Mouse (Mus musculus): ENCODE measurements around the gene Cox4i2.

Gene Cox4i2

DNA sequence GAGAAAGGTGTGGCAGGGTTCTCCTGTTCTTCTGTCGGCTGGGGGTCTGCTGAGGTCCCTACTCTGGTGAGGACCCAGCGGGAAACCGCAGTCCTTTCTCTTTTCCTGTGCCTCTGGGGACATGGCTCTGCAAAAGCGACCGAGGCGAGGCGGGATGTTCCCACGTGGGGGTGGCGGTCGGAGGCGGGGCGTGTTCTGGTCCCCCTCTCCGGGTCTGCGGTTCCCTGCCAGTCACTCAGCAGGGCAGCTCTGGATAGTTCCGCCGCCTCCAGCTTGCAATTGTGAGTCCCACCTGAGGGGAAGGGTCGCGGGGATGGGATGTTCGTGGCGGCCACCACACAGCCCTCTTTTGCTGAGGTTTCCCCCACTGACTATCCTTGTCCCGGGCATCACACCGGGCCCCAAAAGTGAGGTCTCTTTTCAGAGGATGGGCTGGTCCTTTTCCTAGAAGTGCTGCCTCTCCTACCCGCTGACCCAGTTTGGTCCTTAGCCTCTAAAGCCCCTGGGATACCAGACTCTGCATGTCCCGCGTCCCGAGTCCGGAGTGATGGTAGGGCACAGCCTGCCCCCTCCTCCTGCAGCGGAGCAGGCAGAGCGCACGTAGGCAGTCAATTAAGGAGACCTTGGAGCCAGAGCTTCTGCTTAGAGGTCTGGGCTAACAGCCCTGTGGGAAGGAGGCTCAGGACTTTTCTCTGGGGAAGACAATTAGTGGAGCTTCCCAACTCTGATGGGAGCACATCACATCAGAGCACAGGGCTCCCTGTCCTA, at the start of gene Cox4i2:
Gene Cox4i2, plus strand, starts transcription at position 230 of the 768 bp plus-strand sequence.
- peak; percentile 28 for DNase-seq (ENCODE audit: low read depth, low spot score)

- DNase-seq (ENCODE audit: low read depth, low spot score) = no peak
Measured at GRCm38 (mm10) chr2:152704256-152704605, 49.7 kb upstream of the Cox4i2 start.

- DNase-seq (ENCODE audit: low read depth, low spot score) = no peak
Measured at GRCm38 (mm10) chr2:152704811-152705370, 49.1 kb upstream of the Cox4i2 start.

GRCm38 (mm10) chr2:152705993-152706571, 47.9 kb upstream of the Cox4i2 start:
- no peak for DNase-seq (ENCODE audit: low read depth, low spot score)

DNA sequence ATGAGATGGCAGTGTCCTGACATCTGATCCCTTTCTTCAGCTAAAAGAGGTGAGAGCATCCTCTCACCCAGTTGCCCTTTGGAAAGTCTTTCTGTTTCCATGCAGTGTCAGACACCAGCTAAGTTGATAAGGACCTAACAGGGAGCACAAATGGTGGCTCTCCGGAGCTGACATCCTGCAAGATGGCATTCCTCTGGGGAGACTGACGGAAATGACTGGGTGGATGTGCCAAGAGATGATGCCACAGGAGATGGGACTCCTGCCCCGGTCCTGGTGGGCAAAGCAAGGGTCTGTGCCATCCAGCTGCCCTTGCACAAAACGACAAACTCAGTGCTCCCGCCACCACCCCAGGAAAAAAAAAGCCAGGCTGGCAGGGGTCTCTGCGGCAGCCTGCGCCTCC, 46.8 kb upstream of the Cox4i2 start:
- no peak for DNase-seq (ENCODE audit: low read depth, low spot score)

- no peak for DNase-seq (ENCODE audit: low read depth, low spot score)
Measured at GRCm38 (mm10) chr2:152707627-152708026, 46.3 kb upstream of the Cox4i2 start.

DNA sequence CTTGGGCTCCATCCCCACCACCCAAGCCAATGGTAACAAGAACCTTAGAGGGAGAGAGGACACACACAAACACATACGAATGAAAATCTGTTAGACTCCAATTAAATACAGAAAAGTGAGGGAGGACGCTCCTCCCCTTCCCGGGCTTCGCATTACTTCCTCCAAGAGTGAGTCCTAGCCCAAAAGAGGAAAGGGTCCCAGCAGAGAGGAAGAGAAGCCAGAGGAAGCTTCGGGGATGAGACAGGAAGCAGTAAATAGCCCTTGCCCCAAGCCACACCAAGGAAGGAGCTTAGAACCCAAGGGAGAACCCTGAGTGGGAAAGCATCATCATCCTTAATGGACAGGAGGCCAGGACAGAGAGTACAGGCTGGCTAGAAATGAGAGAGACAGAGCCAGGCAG, 44.9 kb upstream of the Cox4i2 start:
- no peak for DNase-seq (ENCODE audit: low read depth, low spot score)

DNA sequence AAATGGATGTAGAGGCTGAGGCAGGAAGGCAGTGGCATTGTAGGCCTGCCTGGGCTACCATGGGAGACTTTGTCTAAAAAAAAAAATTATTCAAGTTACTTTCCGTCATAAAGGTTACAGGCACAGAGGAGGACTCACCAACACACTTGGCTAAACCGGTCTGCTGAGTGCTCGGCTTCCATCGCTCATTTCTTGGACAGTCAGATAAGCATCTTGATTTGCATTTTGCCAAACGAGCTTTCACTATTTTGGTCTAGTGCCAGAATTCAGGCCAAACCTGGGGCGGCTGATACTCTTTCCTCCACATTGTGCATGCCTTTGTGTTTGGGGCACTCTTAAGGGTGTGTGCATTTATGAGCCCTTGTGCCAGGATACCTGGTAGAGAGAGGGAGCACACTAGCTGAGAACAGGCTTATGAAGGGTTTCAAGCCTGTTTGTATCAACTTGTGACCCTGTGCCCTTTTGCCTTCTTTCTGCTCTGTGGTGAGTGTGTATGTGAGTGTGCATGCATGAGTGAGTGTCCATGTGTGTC, 37.7 kb upstream of the Cox4i2 start:
- no peak for DNase-seq (ENCODE audit: low read depth, low spot score)

- DNase-seq (ENCODE audit: low read depth, low spot score) = no peak
Measured at GRCm38 (mm10) chr2:152717652-152718051, 36.3 kb upstream of the Cox4i2 start.

DNA sequence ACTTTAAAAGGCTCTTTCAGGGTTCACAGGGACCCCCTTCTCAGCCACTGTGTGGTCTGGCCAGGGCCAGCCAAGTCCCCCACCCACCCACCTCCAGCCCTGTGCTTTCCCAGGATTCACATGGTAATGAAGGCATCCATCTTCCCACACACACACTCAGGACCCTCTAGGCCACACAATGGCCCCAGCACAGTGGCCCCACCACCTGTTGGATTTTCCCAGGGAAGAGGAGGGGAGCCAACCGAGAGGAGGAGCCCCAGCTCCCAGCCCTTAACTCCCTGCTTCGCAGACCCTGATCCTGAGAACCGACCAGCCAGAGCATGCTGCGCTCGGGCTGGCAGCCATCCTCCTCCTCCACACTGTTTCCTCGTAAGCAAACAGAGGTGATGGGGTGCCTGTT, 35.9 kb upstream of the Cox4i2 start:
- no peak for DNase-seq (ENCODE audit: low read depth, low spot score)

DNA sequence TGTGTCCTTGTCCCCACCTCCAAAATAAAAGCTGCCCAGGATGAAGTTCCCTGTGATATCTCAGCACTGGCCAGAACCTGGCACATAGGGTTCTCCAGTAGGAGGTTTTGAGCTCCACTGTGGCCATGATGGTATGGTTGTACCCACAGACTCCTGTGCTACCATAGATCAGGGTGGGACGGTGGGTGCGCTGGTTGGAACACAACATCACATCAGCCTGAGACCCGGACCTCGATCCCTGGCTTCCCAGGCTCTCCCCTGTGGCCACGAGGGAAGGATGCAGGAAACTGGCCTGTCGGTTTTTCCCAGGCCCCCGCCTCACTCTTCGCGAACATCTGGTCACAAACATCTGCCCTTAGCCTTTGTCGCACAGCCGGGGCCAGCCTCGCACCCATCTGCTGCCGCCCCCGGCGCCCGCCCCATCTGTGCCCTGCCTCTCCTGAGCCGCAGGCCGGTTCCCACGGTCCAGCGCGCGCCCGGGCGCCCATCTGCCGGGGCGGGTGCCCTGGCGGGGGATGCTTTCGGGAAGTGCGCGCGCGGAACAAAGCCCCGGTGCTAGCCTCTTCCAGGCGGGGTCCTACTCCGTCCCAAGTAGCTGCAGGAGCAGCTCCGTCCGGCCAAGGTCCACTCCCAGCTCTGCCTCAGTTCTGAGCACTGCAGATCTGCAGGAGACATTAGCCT, 30.2 kb upstream of the Cox4i2 start:
- DNase-seq (ENCODE audit: low read depth, low spot score) = no peak

DNA sequence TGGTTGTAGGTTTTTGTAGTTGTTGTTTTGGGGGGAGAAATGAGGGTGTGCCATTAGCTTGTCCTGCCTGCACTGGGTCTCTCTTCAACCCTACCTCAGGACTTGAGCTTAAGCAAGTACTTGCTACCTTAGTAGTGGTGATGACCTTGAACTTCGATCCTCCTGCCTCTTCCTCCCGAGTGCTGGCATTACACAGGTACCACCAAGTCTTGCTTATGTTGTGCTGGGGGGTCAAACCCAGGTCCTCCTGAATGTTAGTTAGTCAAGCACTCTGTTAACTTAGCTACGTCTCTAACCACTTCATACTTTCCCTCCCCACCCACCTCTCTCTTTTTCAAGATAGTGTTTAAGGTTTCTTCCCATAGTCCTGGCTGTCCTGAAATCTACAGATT, 29.6 kb upstream of the Cox4i2 start:
- DNase-seq (ENCODE audit: low read depth, low spot score) = no peak

- no peak for DNase-seq (ENCODE audit: low read depth, low spot score)
Measured at GRCm38 (mm10) chr2:152725178-152725750, 28.7 kb upstream of the Cox4i2 start.

GRCm38 (mm10) chr2:152726213-152726612, 27.8 kb upstream of the Cox4i2 start:
- no peak for DNase-seq (ENCODE audit: low read depth, low spot score)

- no peak for DNase-seq (ENCODE audit: low read depth, low spot score)
Measured at GRCm38 (mm10) chr2:152726751-152727335, 27.1 kb upstream of the Cox4i2 start.

DNA sequence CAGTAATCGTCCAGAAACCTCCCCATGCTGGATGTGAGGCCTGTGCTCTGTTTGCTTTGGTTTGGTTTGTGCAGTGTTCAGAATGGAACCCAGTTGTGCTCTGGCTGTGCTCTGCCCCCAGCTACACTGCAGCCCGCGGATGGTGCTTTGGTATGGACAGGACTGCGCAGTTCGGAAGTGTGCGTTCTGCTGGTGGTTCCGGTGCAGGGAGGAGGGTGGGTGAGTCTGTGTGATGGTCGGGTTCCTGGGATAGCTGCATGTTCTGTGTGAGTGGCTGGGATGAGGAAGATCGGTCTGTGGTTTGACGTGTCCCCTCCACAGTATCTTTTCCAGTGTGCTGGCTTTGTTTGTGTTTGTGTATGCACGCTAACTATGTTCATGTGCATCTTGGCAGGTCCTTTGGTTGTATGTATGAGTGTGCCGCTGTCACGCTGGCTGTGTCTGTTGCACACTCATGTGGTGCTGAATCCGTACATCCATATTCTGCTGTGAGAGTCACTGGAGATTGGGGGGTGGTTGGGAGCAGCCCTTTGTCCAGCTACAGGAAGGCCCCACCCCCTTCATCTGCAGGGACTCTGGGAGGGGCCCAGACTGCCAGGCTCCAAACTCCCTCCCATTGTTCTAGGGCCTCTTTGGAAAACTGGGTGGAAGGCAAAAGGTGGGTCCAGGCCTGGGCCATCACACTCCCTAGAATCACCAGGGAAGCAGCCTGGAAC, 26.0 kb upstream of the Cox4i2 start:
- no peak for DNase-seq (ENCODE audit: low read depth, low spot score)

DNA sequence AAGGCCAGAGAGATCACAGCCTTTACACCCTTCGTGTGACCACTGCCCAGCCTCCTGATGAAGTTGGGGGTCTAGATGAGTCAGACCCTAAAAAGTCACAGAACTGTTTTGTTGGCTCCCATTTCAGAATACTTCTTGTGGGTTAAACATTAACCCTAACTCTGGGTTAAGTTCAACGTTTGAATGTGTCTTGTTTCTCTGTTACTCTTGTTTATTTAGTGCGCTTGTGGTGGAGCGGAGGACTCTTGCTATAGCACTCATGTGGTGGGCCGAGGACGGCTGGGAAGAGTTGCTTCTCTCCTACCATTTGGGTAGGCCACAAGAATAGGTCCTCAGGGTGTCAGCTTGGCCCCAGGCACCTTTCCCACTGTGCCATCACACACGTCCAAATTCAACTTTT, 25.4 kb upstream of the Cox4i2 start:
- DNase-seq (ENCODE audit: low read depth, low spot score) = no peak

GRCm38 (mm10) chr2:152729013-152729635, 24.8 kb upstream of the Cox4i2 start:
- DNase-seq (ENCODE audit: low read depth, low spot score) = no peak

- no peak for DNase-seq (ENCODE audit: low read depth, low spot score)
Measured at GRCm38 (mm10) chr2:152729636-152730020, 24.3 kb upstream of the Cox4i2 start.

GRCm38 (mm10) chr2:152733201-152733600, 20.8 kb upstream of the Cox4i2 start:
- DNase-seq (ENCODE audit: low read depth, low spot score) = peak; percentile 43

DNA sequence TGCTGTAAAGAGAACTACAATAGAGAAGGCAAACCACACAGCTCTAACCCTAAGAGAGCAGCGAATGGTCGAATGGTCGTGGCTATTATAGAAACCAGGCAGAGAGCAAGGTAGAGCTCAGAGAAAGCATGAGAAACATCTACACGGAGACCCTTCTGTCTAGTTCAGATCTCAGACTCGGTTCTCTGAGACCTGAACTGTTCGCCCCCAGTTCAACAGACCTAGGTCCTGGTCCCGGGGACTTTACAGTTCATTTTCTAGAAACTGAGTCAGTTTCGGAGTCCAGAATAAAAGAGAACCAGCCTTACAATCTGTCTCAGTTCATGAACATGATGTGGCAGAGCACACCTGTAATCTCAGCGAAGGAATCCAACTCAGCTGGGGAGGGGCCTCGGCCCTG, 19.5 kb upstream of the Cox4i2 start:
- no peak for DNase-seq (ENCODE audit: low read depth, low spot score)

All from CD4-positive helper T cell, adult 2 months (primary cell).